Mouse (Mus musculus): ENCODE results near the gene Gm7030. TPM values are rescaled to one million over a fixed set of nuclear protein-coding genes. Genes with fewer than 3 reads are reported as not detected.

Gm7030 gene
- polyA plus RNA-seq, 1 experiment from 2014 or later = not detected

Other genes starting within 250 kb of the Gm7030 start
- gene Dhx16, start 249.6 kb downstream of the Gm7030 start, polyA plus RNA-seq (2015; fragmentation: Nextera tagmentation; extraction: Ambion mirVana) = 29.1 and 29.8 TPM in 2 replicates
- gene 2310061I04Rik, start 232.0 kb downstream of the Gm7030 start, polyA plus RNA-seq (2015; fragmentation: Nextera tagmentation; extraction: Ambion mirVana) = 7.9 and 8.0 TPM in 2 replicates
- gene Atat1, start 219.3 kb downstream of the Gm7030 start, polyA plus RNA-seq (2015; fragmentation: Nextera tagmentation; extraction: Ambion mirVana) = 7.4 and 7.7 TPM in 2 replicates
- gene Mrps18b, start 213.0 kb downstream of the Gm7030 start, polyA plus RNA-seq (2015; fragmentation: Nextera tagmentation; extraction: Ambion mirVana) = 56.3 and 60.9 TPM in 2 replicates
- 22.2 and 24.7 TPM in 2 replicates for gene Ppp1r10, start 213.0 kb downstream of the Gm7030 start, polyA plus RNA-seq (2015; fragmentation: Nextera tagmentation; extraction: Ambion mirVana)
- gene Abcf1, start 159.7 kb downstream of the Gm7030 start, polyA plus RNA-seq (2015; fragmentation: Nextera tagmentation; extraction: Ambion mirVana) = 42.4 and 43.9 TPM in 2 replicates
- gene Gnl1, start 149.6 kb downstream of the Gm7030 start, polyA plus RNA-seq (2015; fragmentation: Nextera tagmentation; extraction: Ambion mirVana) = 8.8 and 8.9 TPM in 2 replicates
- gene Prr3, start 149.2 kb downstream of the Gm7030 start, polyA plus RNA-seq (2015; fragmentation: Nextera tagmentation; extraction: Ambion mirVana) = 5.5 and 5.9 TPM in 2 replicates
- 6.6 and 7.9 TPM in 2 replicates for gene H2-T24, start 108.9 kb downstream of the Gm7030 start, polyA plus RNA-seq (2015; fragmentation: Nextera tagmentation; extraction: Ambion mirVana)
- gene H2-T23, start 96.6 kb downstream of the Gm7030 start, polyA plus RNA-seq (2015; fragmentation: Nextera tagmentation; extraction: Ambion mirVana) = 69.6 and 73.5 TPM in 2 replicates
- 11.3 and 13.4 TPM in 2 replicates for gene H2-T22, start 86.7 kb downstream of the Gm7030 start, polyA plus RNA-seq (2015; fragmentation: Nextera tagmentation; extraction: Ambion mirVana)
- not detected in 2 replicates for gene Gm6034, start 86.5 kb downstream of the Gm7030 start, polyA plus RNA-seq (2015; fragmentation: Nextera tagmentation; extraction: Ambion mirVana)
- gene Gm11127, start 71.1 kb downstream of the Gm7030 start, polyA plus RNA-seq (2015; fragmentation: Nextera tagmentation; extraction: Ambion mirVana) = 0.20 TPM in 1 of 2 replicates, not detected in the other
- gene Gm19684, start 7.7 kb downstream of the Gm7030 start, polyA plus RNA-seq (2015; fragmentation: Nextera tagmentation; extraction: Ambion mirVana) = not detected in 2 replicates
- not detected in 2 replicates for gene Gm8909, start 39.1 kb upstream of the Gm7030 start, polyA plus RNA-seq (2015; fragmentation: Nextera tagmentation; extraction: Ambion mirVana)
- gene H2-T3, start 60.9 kb upstream of the Gm7030 start, polyA plus RNA-seq (2015; fragmentation: Nextera tagmentation; extraction: Ambion mirVana) = 0.19 TPM in 1 of 2 replicates, not detected in the other
- gene Rpp21, start 128.6 kb upstream of the Gm7030 start, polyA plus RNA-seq (2015; fragmentation: Nextera tagmentation; extraction: Ambion mirVana) = 54.1 and 59.3 TPM in 2 replicates
- 4.6 and 5.0 TPM in 2 replicates for gene Trim39, start 142.8 kb upstream of the Gm7030 start, polyA plus RNA-seq (2015; fragmentation: Nextera tagmentation; extraction: Ambion mirVana)
- not detected in 2 replicates for gene H2-M10.2, start 157.1 kb upstream of the Gm7030 start, polyA plus RNA-seq (2015; fragmentation: Nextera tagmentation; extraction: Ambion mirVana)
- not detected in 2 replicates for gene H2-M10.1, start 196.7 kb upstream of the Gm7030 start, polyA plus RNA-seq (2015; fragmentation: Nextera tagmentation; extraction: Ambion mirVana)
- gene H2-M10.3, start 239.0 kb upstream of the Gm7030 start, polyA plus RNA-seq (2015; fragmentation: Nextera tagmentation; extraction: Ambion mirVana) = not detected in 2 replicates

Data from liver, embryonic 16.5 days (tissue).